Mouse (Mus musculus) brain, embryonic 18.5 days (tissue): ENCODE data around the gene Smox.

Experiments
- DNase-seq: peaks from one replicate; pipeline ENCODE4 v3.0.0-alpha.2; 2012; ENCODE audit warnings: low read depth, low spot score

The Smox gene

DNA sequence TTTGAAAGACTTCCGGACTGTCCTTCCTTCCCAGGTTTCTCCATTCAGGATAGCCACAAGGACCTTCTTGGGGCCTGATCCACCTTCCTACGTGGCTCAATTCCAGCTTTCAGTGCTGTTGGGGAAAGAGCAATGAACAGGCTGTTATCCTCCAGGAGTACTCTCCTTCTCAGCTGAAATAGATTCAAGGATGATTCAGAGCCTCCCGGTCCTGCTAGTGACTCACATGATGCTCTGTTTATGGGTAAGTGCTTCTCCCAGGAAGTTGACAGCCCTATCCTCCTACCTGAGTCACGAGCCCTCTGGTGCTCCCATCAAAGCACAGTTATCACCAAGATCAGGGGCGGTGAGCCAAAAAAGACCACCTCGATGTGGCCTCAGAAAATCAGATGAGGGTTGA is 7.1 kb upstream of the Smox start:
- DNase-seq, result no peak

- no peak for DNase-seq
Observed at GRCm38 (mm10) chr2:131485126-131485525, 6.2 kb upstream of the Smox start.

- DNase-seq, result no peak
Observed at GRCm38 (mm10) chr2:131486046-131486445, 5.2 kb upstream of the Smox start.

DNA sequence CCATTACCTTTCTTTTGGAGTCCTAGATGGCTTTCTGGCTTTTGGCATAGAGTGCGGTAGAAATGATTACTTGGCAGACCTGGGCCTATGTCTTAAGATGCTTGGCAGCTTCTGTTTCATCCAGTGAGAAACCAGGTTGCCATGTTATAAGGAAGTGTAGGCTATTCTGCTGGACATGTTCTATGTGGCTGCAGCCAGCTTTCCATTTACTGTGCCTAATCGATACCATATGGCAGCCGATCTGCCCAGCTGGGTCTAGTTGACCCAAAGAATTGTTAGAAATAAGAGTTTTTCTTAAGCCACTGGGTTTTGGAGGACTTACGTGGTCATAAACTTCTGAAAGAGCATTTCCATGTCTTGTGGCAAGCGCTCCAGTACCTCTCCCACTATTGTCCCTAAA is 4.0 kb upstream of the Smox start:
- no peak for DNase-seq

GRCm38 (mm10) chr2:131488261-131488660 is 3.0 kb upstream of the Smox start:
- DNase-seq, result no peak

DNA sequence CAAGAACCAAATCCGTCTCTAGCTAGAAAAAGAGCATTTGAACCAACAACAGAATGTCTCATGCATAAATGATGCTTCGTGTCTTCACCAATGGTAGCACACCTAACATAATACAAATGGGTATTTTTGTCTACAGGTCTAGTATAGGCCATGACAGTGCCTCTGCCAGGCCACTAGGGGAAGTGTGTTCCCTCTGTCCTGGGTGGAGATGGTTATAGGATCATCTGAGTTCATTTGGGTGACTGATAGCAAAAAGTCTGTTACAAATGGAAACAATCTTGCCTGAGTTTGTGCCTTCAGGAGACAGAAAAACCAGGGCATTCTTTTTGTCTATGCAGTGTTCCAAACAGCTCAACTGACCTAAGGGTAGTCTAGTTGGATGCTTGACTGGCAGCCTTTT is 2.4 kb upstream of the Smox start:
- DNase-seq, result no peak

DNA sequence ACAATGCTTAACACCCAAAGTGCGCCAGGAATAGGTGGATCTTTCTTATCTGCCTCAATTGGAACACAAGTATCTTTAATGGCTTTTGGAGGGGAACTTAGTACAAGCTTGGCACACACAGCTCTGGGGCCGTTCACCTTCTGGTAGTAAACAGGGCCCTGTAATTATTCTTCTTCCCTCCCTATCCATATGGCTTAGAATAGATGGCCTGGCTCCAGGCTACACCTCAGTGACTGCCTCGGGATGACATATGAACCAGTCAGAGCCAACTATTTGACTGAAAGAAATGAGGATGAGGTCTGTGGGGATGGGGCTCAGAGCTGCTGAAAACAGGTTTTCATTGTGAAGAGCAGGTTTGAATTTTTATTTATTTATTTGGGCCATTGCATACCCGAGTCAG is 1.7 kb upstream of the Smox start:
- DNase-seq, result no peak

GRCm38 (mm10) chr2:131491707-131492595 is 655 bp downstream of the Smox start:
- DNase-seq, result peak; percentile 54

GRCm38 (mm10) chr2:131492596-131493139 is 1.4 kb downstream of the Smox start:
- DNase-seq, result no peak

DNA sequence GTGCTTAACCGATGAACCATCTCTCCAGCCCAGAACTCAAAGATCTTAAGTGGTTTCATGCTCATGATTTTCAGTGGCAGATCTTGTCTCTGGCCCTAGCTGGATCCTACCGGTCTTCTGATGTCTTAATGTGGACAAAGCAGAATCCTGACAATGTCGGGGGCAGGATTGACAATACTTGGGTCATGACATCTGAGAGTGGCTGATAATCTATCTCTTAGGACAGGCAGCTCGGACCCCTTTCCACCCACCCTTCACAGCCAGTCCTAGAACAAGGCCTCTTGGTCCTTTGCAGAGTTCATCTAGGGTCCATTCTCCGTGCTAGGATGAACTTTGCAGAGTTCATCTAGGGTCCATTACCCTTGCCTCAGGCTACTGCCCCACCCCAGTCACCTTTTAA is 2.1 kb downstream of the Smox start:
- DNase-seq, result no peak

- no peak for DNase-seq
Observed at GRCm38 (mm10) chr2:131495256-131495655, 4.0 kb downstream of the Smox start.

- no peak for DNase-seq
Observed at GRCm38 (mm10) chr2:131496125-131496820, 5.0 kb downstream of the Smox start.

- no peak for DNase-seq
Observed at GRCm38 (mm10) chr2:131497224-131497856, 6.0 kb downstream of the Smox start.

- DNase-seq, result no peak
Observed at GRCm38 (mm10) chr2:131498219-131498618, 6.9 kb downstream of the Smox start.

DNA sequence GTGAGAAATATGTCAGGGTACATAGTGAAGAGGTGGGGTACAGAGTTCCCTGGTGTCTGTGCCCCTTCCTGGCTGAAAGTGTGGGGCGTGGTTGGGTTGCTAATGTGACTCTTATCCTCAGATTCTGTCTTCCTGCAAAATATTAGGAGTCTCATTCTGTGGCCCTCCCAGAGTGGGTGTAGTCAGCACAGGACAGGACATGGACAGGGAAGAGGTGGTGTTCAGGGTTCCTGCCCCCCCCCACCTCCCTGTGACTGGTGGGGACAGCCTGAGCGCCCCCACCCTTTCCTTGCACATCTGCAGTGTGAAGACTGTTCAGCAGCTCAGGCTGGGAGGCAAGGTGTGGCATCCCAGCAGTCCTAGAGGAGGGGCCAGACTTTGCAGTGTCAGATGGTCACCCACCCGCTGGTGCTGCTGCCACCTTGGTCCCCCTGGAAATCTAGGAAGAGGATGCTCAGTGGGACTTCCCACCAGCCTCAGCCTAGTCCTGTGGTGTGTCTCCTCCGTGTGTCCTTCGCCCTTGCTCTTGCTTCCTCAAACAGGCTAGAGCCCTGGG is 8.1 kb downstream of the Smox start:
- DNase-seq, result no peak

DNA sequence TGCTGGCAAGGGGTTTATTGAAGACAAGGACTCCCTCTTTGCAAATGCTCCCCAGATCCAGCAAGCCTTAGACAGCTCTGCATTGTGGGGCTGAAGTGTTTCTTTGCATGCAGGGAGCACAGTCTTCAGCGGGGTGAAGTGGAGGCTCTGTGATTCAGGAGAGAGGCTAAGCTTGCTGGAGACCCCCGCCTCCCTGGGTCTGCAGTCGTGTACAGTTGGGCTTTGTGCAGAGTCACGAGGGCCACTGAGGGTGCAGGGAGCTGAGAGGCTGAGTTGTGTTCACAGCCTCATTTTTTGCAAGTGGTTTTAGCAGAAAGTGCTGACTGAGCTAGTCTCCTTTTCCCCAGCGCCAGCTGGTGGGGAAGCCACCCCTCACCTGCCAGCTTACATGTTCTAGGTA is 10.6 kb downstream of the Smox start:
- DNase-seq, result no peak

DNA sequence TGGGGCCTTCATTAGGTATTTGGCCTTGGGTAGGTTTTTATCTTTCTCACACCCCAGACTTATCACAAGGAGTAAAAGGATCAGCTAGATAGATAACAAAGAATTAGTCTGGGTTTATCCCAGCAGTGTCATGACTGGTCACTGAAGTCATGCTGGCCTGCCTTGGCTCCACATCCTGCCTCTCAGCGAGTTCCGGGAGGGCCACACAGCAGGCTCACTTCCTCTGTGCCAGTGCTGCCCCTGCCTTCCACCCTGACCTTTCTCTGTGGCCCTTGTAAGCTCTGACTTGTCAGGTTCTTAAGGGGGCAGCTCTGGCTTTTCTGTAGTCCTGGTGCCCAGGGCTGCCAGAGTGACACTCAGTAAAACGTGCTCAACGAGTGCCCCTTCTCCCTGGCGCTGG is 11.3 kb downstream of the Smox start:
- no peak for DNase-seq

- no peak for DNase-seq
Observed at GRCm38 (mm10) chr2:131505431-131505830, 14.1 kb downstream of the Smox start.

DNA sequence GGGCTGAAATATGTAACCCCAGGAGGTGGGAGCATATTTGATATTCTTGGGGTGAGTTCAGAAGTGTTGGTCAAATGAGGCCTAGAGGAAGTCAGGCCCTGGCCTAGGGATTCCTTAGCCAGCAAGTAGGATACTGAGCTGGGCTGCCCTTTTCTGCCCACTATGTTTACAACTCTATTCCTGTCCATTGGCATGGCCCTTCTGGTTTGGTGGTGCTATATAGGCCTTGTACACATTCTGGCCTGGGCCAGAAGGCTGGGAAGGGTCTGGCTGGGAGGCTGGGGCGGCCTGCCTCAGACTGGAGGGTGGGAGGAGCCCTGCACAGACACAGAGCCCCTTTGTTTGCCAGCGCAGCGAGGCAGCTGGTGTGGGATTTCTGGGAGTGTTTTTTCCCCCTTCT is 15.1 kb downstream of the Smox start:
- DNase-seq, result no peak

- no peak for DNase-seq
Observed at GRCm38 (mm10) chr2:131508501-131508900, 17.2 kb downstream of the Smox start.

DNA sequence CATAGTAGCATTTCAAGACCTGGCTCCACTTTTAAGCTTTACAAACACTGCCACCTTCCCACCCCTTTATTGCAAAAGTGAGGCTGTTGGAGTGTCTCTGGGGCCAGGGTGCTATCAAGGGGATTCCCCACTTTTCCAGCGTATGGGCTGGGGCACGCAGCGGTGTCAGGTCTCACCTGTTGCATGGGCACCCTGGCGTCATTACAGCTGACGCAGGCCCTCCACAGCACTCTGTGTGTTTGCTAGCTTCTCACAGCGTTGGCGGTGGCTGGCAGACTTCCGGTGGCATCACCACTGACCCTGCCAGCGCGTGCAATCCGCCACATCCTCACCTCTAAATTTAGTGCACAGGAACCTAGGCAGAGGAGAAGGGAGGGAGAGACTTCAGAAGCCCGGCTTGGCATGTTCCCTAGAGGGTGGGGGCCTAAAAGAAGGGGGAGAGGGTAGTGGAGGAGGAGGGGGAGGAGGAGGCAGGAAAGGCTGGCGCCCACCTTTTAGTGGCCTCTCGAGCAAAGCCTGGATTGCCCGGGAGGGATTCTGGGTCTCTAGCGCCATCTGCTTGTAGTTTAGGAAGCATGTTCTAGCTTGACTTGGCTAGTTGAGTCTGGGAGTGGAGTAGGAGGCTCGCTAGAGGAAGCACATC is 18.5 kb downstream of the Smox start:
- no peak for DNase-seq

DNA sequence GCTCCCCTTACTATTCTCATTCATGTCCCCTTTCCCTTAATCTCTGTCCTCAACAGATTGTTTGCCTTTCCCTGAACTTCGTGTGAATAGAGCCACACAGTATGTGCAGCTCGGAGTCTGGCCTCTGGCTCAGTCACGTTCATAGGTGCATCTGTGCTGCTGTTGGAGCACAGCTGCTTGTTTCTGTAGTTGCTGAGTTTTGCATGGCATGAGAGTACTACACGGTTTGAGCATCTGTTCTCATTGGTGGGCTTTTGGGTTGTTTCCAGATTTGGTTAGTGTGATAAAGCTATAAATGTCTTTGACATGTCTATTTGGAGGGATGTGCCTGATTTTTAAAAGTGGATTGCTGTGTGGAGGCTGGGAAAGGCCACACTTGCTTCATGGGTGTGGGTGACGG is 19.2 kb downstream of the Smox start:
- no peak for DNase-seq
